Mouse (Mus musculus) heart, embryonic 14.5 days (tissue): ENCODE data around the gene Daam2. TPM values are rescaled to one million over a fixed set of nuclear protein-coding genes. Genes with fewer than 3 reads are reported as not detected.
A peak's percentile ranks its signal among the peaks of the same experiment; 100 is the strongest.

ENCODE experiments used
- ATAC-seq: fragments of 200-750 bp; cut with Nextera tagmentation; 2 replicates; pipeline ENCODE4 v1.8.0; 2017; ENCODE audit warnings: low read depth, moderate TSS enrichment; ENCODE audit not compliant: insufficient number of reproducible peaks, insufficient read depth, low FRiP score
- H3K27ac ChIP-seq, 2 experiments: fragments of 200-500 bp in 1 of 2; fragments of 300-500 bp in 1 of 2; sonication (generic) in 1 of 2; replicated peaks in 1 of 2; 2 replicates each; pipeline ENCODE4 v1.5.1; 2012 to 2014; ENCODE audit warnings: low read depth in 2 of 2, low read length in 2 of 2, control low read depth in 1 of 2, mild to moderate bottlenecking in 1 of 2, mixed read lengths in 1 of 2; ENCODE audit not compliant: control insufficient read depth in 1 of 2, insufficient read depth in 1 of 2
- H3K27me3 ChIP-seq: fragments of 300-500 bp; sonication (generic); 2 replicates; pipeline ENCODE4 v1.6.1; 2014; ENCODE audit warnings: mild to moderate bottlenecking, low read length, control low read depth; ENCODE audit not compliant: control insufficient read depth, insufficient read depth
- H3K36me3 ChIP-seq: fragments of 300-500 bp; sonication (generic); 2 replicates; pipeline ENCODE4 v1.6.1; 2014; ENCODE audit warnings: mild to moderate bottlenecking, control low read depth, low read length, mixed read lengths; ENCODE audit not compliant: control insufficient read depth, insufficient read depth
- H3K4me1 ChIP-seq, 2 experiments: fragments of 200-500 bp in 1 of 2; fragments of 300-500 bp in 1 of 2; sonication (generic) in 1 of 2; 2 replicates each; pipeline ENCODE4 v1.6.1; 2012 to 2014; ENCODE audit warnings: low read length in 2 of 2, control low read depth in 1 of 2, mixed read lengths in 1 of 2; ENCODE audit not compliant: control insufficient read depth in 2 of 2, insufficient read depth in 2 of 2
- H3K4me2 ChIP-seq: fragments of 300-500 bp; sonication (generic); 2 replicates; pipeline ENCODE4 v1.6.1; 2014; ENCODE audit warnings: mild to moderate bottlenecking, low read length
- H3K4me3 ChIP-seq, 2 experiments: fragments of 200-500 bp in 1 of 2; fragments of 300-500 bp in 1 of 2; sonication (generic) in 1 of 2; 2 replicates each; pipeline ENCODE4 v1.5.1; 2012 to 2014; ENCODE audit warnings: low read length in 2 of 2, mild to moderate bottlenecking in 2 of 2, control low read depth in 1 of 2, low read depth in 1 of 2, moderate library complexity in 1 of 2; ENCODE audit not compliant: control insufficient read depth in 1 of 2, insufficient read depth in 1 of 2
- H3K9ac ChIP-seq: fragments of 300-500 bp; sonication (generic); 2 replicates; pipeline ENCODE4 v1.6.1; 2014; ENCODE audit warnings: mild to moderate bottlenecking, low read length
- H3K9me3 ChIP-seq: fragments of 300-500 bp; sonication (generic); 2 replicates; pipeline ENCODE4 v1.6.1; 2016; ENCODE audit warnings: low read length, control low read depth; ENCODE audit not compliant: control insufficient read depth
- WGBS: fragments of 180-500 bp; shearing (Covaris S2); extraction: QIAGEN DNeasy Blood & Tissue Kit; methylation state at CpG from one replicate; pipeline ENCODE4 v1.1.7; 2014; 5-methylcytosine and 5-hydroxymethylcytosine counted together
- polyA plus RNA-seq: library from polyadenylated mRNA; unstranded; fragments of >200 nt; fragmentation: Nextera tagmentation; extraction: Ambion mirVana; gene quantifications from 2 replicates; pipeline ENCODE4 v1.2.1, GENCODE M21; 2014

Daam2 gene
- polyA plus RNA-seq = 3.7 and 4.7 TPM in 2 replicates

DNA sequence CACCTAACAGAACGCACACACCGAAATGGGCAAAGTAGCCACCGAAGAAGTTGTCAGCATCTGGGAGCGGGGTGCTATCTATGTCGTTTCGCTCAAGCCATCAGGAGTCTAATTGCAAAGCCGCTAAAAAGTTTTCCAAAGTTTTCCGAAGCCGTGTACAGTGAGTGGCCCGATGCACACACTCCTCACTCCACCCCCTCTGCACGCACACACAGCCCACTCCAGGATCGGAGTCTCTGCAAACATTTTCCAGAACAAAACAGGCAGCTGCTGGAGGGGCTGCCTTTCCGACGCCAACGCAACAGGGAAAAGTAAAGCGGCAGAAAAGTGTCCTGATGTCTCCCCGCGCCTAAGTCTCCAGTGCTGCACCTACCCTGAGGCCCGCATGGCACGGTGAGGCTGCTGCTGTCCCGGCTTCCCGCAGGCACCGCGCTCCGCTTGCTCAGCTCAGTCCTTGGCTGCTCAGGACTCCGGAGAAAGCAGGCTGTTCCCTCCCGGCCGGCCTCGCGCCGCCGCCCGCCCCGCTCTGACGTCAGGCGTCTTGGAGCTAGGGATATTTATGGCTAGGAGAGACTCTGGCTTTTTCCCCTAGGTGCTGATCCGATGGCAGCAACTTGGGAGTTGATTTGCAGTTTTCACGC is at the start of gene Daam2:
Gene Daam2 (minus strand): TSS at position 514 of the 641 bp plus-strand sequence.
- peak within 1 kb of the TSS; percentile 80 for H3K9ac ChIP-seq
- no peaks in the 10 kb centered on the region for H3K27me3 ChIP-seq
- peak within 1 kb of the TSS; percentile 70 for H3K4me2 ChIP-seq
- ATAC-seq = peak; percentile 84
- H3K4me1 ChIP-seq = peaks cover 9 to 14% of the 10 kb centered on the region in 2 experiments
- no peaks in the 10 kb centered on the region for H3K9me3 ChIP-seq
- H3K4me3 ChIP-seq = peak within 1 kb of the TSS; percentile 56 to 66
- H3K27ac ChIP-seq = peak within 1 kb of the TSS; percentile 74 to 86
- WGBS = 1% methylated on average over 38 of the region's 38 CpGs
- no peaks in the 10 kb centered on the region for H3K36me3 ChIP-seq

DNA sequence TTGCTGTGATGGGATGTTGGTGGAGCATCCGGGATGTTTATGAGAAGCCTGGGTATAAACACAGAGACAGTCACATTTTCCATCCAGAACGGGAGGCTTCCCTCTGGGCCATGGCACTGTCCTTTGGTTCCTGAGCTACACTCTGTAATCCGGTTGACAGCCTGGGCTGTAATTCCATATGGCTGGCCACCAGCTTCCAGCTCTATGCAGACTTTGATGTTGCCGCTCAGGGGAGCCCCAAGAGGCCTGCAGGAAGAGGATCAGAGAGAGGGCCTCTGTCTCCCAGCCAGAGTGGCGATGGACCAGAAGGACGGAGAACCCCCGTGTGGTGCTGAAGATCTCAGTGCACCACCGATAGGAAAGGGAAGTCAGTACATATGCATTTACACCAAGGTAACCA is 46.2 kb upstream of the Daam2 start:
- no peaks in the 10 kb centered on the region for H3K27me3 ChIP-seq
- H3K36me3 ChIP-seq = no peaks in the 10 kb centered on the region
- peaks cover 4% of the 10 kb centered on the region; the same call in 1 of the 2 replicates for H3K9me3 ChIP-seq
- no peak overlapping the region for H3K27ac ChIP-seq
- no peak for ATAC-seq
- 46% methylated on average over 8 of the region's 8 CpGs for WGBS
- H3K9ac ChIP-seq = no peak overlapping the region
- H3K4me3 ChIP-seq = no peak overlapping the region
- H3K4me2 ChIP-seq = no peak overlapping the region
- H3K4me1 ChIP-seq = peaks cover under 1 to 2% of the 10 kb centered on the region in 2 experiments; a peak in 3 of 4 replicates

DNA sequence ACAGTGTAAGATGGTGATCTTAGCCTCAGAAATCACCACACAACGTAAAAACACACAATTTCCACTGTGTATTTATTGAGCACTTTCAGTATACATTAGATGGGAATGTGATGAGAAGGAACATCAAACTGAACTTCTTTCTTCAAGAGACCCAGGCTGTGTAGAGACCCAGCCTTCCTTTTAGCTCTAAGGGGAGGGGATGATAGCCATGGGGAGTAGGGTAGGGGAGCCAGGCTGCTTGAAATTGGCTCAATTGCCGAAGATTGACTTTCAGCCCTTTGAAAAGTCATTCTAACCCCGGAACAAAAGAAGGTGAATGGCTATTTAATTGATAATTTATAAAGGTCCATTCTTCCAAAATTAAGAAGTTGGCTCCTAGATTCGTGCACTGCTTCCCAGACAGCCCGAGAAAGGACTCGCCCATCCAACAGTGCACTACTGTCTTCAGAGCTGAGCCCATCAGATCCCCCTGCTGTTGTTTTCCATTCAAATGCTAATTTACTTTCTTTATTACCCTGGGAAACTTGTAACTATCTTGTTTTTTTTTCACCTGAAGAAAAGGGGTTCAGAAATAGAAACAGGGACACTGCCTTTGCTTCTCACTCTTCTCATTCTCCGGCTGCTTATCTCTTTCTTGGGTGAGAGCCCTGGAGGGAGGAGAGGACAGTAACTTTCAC is 43.3 kb upstream of the Daam2 start:
- no peak overlapping the region for H3K9ac ChIP-seq
- peaks cover 11% of the 10 kb centered on the region; the same call in 1 of the 2 replicates for H3K9me3 ChIP-seq
- no peak overlapping the region for H3K4me3 ChIP-seq
- no peaks in the 10 kb centered on the region for H3K4me1 ChIP-seq
- H3K36me3 ChIP-seq = no peaks in the 10 kb centered on the region
- H3K27ac ChIP-seq = no peak overlapping the region
- no peak for ATAC-seq
- 60% methylated on average over 7 of the region's 7 CpGs for WGBS
- H3K4me2 ChIP-seq = no peak overlapping the region
- H3K27me3 ChIP-seq = no peaks in the 10 kb centered on the region

DNA sequence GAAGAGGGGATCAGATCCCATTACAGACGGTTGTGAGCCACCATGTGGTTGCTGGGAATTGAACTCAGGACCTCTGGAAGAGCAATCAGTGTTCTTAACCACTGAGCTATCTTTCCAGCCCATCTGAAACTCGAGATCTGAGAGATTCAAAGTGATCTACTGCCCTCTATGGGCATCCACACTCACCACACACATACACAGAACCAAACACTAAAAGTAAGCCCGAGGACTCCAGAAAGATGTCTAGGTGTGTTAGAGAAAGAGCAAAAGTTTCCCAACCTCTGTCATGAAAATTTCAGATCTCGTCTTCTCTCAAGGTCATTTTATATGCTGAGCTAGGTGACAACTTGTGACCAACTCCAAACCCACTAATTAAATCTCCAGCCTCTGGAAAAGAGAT is 41.3 kb upstream of the Daam2 start:
- H3K9me3 ChIP-seq = peaks cover 11% of the 10 kb centered on the region; the same call in 1 of the 2 replicates
- no peak overlapping the region for H3K4me3 ChIP-seq
- WGBS = 74% methylated on average over 4 of the region's 4 CpGs
- H3K27ac ChIP-seq = no peak overlapping the region
- ATAC-seq = no peak
- H3K27me3 ChIP-seq = no peaks in the 10 kb centered on the region
- no peak overlapping the region for H3K4me2 ChIP-seq
- H3K36me3 ChIP-seq = no peaks in the 10 kb centered on the region
- no peaks in the 10 kb centered on the region for H3K4me1 ChIP-seq
- no peak overlapping the region for H3K9ac ChIP-seq

DNA sequence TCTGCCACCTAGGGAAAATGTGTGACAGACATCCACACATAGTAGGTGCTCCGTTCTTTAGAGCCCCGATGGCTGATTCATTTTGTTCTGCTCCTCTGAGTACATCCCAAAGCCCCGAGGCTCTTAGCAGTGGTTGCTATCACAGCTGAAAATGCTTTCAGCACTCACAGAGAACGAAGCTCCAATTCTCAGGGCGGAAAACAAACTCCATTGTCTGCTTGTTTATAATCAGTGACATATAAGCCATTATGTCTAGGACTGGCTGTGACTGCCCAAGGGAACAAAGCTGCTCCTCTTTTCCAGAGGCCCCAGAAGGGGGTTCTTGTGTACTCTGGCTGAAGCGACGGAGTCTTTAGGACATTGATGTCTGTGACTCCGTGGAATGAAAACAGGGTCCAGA is 25.9 kb upstream of the Daam2 start:
- Histone ChIP-seq H3K36me3 (no peaks in the 10 kb centered on the region), H3K9ac (no peak overlapping the region), H3K4me3 (no peak overlapping the region), H3K4me1 (no peaks in the 10 kb centered on the region), H3K4me2 (no peak overlapping the region), H3K27ac (no peak overlapping the region), H3K9me3 (no peaks in the 10 kb centered on the region), H3K27me3 (no peaks in the 10 kb centered on the region)
- WGBS = 59% methylated on average over 8 of the region's 8 CpGs
- no peak for ATAC-seq

DNA sequence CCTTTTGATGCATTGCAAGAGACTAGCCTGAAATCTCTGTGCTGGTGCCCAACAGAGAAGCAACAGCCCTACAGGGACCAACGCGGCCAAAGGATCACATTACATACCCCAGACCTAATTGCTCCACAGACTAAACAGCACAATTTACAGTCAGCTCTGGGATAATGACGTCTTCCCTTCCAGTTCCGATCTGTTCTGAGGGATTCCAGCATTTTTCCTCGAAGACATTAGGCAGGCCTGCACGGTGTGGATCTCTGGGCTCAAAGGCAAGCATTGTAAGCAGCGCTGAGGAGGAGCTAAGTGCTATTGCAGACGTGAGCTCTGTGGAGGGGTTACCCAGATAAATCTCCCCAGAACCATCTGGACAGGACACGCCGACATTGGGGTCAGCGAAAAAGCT is 18.3 kb upstream of the Daam2 start:
- Histone ChIP-seq H3K27ac (no peak overlapping the region), H3K27me3 (no peaks in the 10 kb centered on the region), H3K9ac (no peak overlapping the region), H3K36me3 (no peaks in the 10 kb centered on the region), H3K9me3 (no peaks in the 10 kb centered on the region), H3K4me3 (no peak overlapping the region), H3K4me2 (no peak overlapping the region), H3K4me1 (no peaks in the 10 kb centered on the region)
- WGBS = 57% methylated on average over 11 of the region's 11 CpGs
- ATAC-seq = no peak

DNA sequence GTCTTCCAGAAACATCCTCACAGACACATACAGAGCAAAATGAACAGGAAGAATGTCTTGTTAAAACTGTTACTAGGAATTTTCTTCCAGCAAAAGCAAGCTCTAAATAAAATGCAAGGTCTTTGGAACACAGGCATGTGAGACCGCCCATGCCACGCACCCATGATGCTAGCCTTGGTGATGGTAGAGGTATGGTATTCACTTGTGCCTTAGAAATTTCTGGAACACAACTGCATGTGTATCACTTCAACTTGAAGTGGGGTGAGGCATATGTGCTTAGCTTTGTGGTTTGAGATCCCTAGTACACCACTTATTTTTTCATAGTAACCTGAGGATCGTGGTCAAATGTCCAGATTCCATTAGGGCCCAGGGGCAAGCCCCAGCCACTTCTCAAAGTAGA is 13.2 kb upstream of the Daam2 start:
- ATAC-seq = no peak
- H3K4me1 ChIP-seq = no peaks in the 10 kb centered on the region
- no peak overlapping the region for H3K4me2 ChIP-seq
- H3K4me3 ChIP-seq = no peak overlapping the region
- H3K27ac ChIP-seq = no peak overlapping the region
- H3K9me3 ChIP-seq = no peaks in the 10 kb centered on the region
- no peak overlapping the region for H3K9ac ChIP-seq
- 94% methylated on average over 3 of the region's 3 CpGs for WGBS
- H3K36me3 ChIP-seq = no peaks in the 10 kb centered on the region
- H3K27me3 ChIP-seq = no peaks in the 10 kb centered on the region
